Mouse (Mus musculus) spleen, adult 18-20 months (tissue): ENCODE measurements at regions not wholly inside any gene's neighbourhood (a gene's known extent, or its start where the extent isn't known, plus 50 kb on each side); places are given as distances from the start of the nearest gene placed in this dataset.

Experiments used
- DNase-seq, 2 experiments: peaks; one replicate each; pipeline ENCODE4 v3.0.0; 2022; ENCODE audit warnings: mixed read lengths in 2 of 2

GRCm38 (mm10) chr3:69953674-69954329 is 53.6 kb upstream of the Otol1 start:
- DNase-seq: no peak

GRCm38 (mm10) chr3:69922792-69923418 is 63.2 kb upstream of the Sptssb start:
- DNase-seq: peak in 1 of 2 experiments; percentile 29

GRCm38 (mm10) chr3:69912859-69913258 is 53.1 kb upstream of the Sptssb start:
- no peak for DNase-seq

- no peak for DNase-seq
Observed at GRCm38 (mm10) chr3:69910073-69910472, 50.3 kb upstream of the Sptssb start.
